Mouse (Mus musculus) brain, embryonic 14.5 days (tissue): ENCODE results near the gene S1pr1. TPM values are rescaled to one million over a fixed set of nuclear protein-coding genes. Genes with fewer than 3 reads are reported as not detected.
A peak's percentile ranks its signal among the peaks of the same experiment; 100 is the strongest.

Experiments
- DNase-seq: peaks from one replicate; pipeline ENCODE4 v3.0.0-alpha.2; 2011; ENCODE audit warnings: low read depth
- CTCF ChIP-seq: fragments of 200-500 bp; IDR thresholded peaks from 2 replicates; pipeline ENCODE4 v1.5.1; 2012; ENCODE audit warnings: inconsistent platforms, mild to moderate bottlenecking, moderate library complexity, borderline replicate concordance; ENCODE audit not compliant: insufficient read depth, insufficient read length; ENCODE audit errors: extremely low read depth
- POLR2A ChIP-seq: fragments of 200-500 bp; IDR thresholded peaks from 2 replicates; pipeline ENCODE4 v1.6.1; 2012; ENCODE audit warnings: mild to moderate bottlenecking, inconsistent platforms, borderline replicate concordance; ENCODE audit not compliant: poor library complexity, insufficient read depth, insufficient read length, severe bottlenecking; ENCODE audit errors: extremely low read depth
- polyA plus RNA-seq: library from polyadenylated mRNA; depleted of rRNA; stranded (reverse); fragments of >200 nt; gene quantifications from 2 replicates; pipeline ENCODE4 v1.2.3, GENCODE M21; 2012

The S1pr1 gene
- polyA plus RNA-seq, 1 experiment, result 27.6 TPM

GRCm38 (mm10) chr3:115709118-115709574 lies 5.7 kb downstream of the S1pr1 start:
- TF ChIP-seq POLR2A (no peak), CTCF (no peak)
- DNase-seq, result no peak

DNA sequence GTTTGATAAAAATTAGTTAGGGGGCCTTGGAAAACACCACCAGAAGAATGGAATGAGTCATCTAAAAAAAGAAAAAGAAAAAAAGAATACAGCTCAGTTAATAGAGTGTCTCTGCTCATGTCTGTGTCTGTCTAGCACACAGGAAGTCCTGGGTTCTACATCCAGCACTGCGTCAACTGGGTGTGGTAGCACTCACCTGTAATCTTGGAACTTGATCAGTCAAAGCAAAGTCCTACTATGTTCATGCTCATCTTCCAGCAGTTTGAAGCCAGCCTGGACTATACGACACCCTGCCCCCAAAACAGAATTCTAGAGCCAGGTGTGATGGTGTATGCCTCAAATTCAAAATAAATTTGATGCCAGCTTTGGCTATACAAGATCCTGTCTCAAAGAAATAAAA lies 8.1 kb downstream of the S1pr1 start:
- TF ChIP-seq CTCF, result no peak
- TF ChIP-seq POLR2A, result no peak
- no peak for DNase-seq

GRCm38 (mm10) chr3:115704254-115704908 lies 10.5 kb downstream of the S1pr1 start:
- DNase-seq, result no peak
- TF ChIP-seq POLR2A, result no peak
- no peak for TF ChIP-seq CTCF

- no peak for DNase-seq
- TF ChIP-seq POLR2A (no peak), CTCF (no peak)
Observed at GRCm38 (mm10) chr3:115703720-115704119, 11.2 kb downstream of the S1pr1 start.

DNA sequence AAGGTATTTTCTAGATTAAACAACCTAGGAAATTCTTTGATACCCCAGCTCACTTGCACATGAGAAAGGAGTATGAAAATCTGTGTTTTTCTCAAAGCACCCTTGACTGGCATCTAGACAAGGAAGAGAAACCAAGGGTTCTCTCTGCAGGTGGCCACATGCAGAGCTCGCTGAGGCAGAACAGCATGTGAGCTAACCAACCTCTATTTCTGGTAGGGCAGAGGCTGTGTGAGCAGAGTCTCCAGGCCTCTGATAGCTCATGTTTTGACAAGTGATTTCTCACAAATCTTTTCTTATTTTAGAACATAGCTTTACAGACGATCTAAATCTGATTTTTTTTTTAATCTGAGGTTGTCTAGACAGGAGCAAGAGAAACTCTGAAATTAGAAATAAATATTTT lies 12.8 kb downstream of the S1pr1 start:
- TF ChIP-seq POLR2A, result no peak
- no peak for DNase-seq

DNA sequence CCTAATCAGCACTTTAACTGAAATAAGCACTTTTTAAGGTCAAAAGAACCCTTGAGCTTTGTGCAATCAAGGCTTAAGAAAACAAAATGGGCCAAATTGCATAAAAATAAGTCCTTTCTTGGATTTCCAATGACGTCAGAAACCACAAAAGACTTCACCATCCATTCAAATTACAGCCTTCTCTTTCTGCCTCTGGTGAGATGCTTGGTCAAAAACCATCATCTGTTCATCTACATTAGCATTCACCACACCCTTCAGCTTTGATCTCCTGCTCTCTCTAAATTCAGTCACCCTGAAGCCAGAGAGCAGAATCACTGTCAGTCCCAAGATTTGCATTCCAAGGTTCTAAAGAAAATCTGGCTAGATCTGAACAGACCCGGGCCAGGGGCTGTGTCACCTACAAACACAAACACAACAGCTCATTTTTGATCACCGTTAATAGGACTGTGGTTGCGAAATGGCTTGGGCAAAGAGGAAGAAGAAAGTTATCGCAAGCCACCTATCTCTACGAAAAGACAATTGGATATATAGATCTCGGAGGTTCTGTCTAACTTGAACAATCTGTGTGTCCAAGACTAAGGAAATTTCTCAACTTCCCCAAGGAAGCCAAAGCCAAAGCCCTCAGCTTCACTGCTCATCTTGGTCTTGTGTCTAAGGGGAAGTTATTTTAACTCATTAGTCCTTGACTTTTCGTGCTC lies 19.5 kb downstream of the S1pr1 start:
- peak; percentile 53 for DNase-seq
- TF ChIP-seq CTCF (no peak), POLR2A (no peak)

GRCm38 (mm10) chr3:115694168-115694567 lies 20.7 kb downstream of the S1pr1 start:
- no peak for TF ChIP-seq POLR2A
- no peak for TF ChIP-seq CTCF
- no peak for DNase-seq

DNA sequence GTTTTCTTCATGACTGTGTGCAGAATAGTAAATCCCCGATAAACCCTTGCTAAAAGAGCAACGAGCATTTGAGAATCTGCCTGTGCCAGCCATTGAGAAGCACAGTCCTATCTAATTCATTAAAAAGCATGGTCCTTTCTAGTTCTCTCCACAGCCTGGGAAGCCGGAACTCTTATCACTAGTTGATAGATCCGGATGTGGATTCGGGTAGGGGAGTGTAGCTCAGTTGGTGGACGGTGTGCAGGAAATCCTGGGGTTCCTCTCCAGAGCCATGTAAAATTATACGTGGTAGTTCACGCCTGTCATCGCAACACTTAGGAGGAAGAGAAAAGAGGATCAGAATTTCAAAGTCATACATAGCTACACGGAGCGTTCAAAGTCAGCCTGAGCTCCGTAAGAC lies 21.5 kb downstream of the S1pr1 start:
- TF ChIP-seq CTCF (no peak), POLR2A (no peak)

DNA sequence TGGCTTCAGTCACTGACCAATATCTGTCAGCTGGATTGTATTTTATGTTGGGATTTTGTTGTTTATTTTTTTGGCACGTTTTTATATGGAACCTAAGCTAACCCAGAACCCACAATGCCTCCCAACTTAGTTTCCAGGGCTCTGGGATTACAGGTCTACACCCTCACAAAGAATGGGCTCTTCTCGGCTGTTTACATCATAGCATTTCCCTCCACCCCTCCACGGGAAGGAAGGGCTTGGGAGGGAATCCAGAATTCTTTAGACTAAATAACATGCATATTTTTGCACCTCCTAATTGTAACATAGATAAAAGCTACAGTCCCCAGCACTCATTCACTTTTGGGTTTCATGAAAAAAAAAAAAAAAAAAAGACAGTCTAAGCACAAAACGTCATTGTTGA lies 22.0 kb downstream of the S1pr1 start:
- TF ChIP-seq CTCF (no peak), POLR2A (no peak)

More for the DNA sequence above, 21.5 kb downstream of the S1pr1 start:
- no peak for DNase-seq

GRCm38 (mm10) chr3:115692384-115692783 lies 22.5 kb downstream of the S1pr1 start:
- no peak for DNase-seq
- TF ChIP-seq POLR2A, result no peak
- no peak for TF ChIP-seq CTCF

More for the DNA sequence above, 22.0 kb downstream of the S1pr1 start:
- DNase-seq, result no peak

DNA sequence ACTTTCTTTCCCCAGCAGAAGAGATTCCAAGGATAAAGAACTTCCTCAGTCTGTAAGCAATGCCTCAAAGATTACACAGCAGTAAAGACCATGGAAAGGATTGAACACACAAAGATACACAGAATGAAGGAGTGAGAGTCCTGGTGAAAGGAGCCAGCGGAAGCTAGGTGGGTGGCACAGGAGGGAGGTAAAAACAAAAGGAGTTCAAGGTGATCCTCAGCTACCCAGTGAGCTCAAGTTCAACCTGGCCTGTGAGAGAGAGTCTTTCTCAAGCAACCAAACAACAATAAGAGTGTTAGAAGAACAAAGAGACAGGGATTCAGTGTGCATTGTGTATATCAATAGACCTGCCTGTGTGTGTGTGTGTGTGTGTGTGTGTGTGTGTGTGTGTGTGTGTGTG lies 25.0 kb downstream of the S1pr1 start:
- TF ChIP-seq CTCF (no peak), POLR2A (no peak)
- no peak for DNase-seq

- TF ChIP-seq CTCF, result no peak
- TF ChIP-seq POLR2A, result no peak
- peak; percentile 46 for DNase-seq
Observed at GRCm38 (mm10) chr3:115689352-115689751, 25.5 kb downstream of the S1pr1 start.
